Mouse (Mus musculus) kidney, postnatal 4 days (tissue): ENCODE results near the gene Ppargc1a.
A peak's percentile ranks its signal among the peaks of the same experiment; 100 is the strongest.

Experiments used
- DNase-seq, 2 experiments: peaks; one replicate each; pipeline ENCODE4 v3.0.0; 2021; ENCODE audit warnings: mixed read lengths in 2 of 2

Ppargc1a gene

DNA sequence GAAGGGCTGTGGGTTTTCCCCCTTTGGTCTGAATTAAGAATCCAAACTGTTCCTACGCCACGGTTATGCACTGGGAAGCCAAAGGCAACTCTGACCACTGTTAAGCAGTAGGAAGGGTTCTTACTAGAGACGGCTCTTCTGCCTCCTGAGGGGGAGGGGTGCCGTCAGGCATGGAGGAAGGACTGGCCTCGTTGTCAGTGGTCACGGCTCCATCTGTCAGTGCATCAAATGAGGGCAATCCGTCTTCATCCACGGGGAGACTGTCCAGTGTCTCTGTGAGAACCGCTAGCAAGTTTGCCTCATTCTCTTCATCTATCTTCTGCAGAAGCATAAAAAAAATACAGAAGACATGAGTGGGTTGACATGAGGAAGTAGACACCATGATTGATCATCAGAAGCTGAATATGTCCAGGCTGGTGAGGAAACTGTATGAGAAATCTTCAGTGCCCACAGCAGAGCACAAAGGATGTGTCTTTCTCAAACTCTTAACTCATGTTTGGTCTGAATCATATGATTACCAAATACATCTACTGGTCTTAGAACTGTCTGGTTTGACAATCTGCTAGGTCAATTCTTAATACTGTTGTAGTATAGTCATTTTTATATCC, 69.5 kb downstream of the Ppargc1a start:
- DNase-seq: no peak

DNA sequence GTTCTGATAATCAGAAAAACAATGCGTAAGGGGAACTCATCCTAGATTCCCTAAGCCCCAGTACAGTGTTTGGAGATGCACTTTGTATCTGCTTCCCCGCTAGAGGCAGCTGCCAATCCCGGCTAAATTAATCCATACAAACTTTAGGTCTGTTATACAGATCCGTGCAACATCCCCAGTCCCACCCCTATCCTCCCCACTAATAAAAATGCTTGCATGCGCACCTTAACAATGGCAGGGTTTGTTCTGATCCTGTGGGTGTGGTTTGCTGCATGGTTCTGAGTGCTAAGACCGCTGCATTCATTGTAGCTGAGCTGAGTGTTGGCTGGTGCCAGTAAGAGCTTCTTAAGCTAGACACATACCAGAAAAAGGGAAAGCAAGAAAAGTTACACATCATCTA, 72.1 kb downstream of the Ppargc1a start:
- DNase-seq: no peak

DNA sequence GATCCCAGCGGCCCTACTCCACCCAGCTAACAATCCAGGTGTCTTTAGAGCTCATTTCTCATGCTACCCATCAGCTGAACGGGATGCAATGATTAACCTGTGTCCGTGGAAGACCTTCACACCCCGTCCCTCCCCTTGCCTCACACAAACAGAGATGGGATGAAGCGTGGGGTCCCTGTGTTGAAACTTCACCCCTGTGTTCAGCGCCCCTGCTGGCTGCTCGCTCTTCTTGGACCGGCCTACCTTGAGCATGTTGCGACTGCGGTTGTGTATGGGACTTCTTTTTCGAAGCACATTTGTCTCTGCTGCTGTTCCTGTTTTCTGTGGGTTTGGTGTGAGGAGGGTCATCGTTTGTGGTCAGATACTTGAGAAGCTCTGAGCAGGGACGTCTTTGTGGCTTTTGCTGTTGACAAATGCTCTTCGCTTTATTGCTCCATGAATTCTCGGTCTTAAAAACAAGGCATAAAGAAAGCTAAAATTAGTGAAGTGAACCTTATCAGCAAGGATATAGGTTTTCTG, 73.1 kb downstream of the Ppargc1a start:
- peak; percentile 19 to 57 for DNase-seq

DNA sequence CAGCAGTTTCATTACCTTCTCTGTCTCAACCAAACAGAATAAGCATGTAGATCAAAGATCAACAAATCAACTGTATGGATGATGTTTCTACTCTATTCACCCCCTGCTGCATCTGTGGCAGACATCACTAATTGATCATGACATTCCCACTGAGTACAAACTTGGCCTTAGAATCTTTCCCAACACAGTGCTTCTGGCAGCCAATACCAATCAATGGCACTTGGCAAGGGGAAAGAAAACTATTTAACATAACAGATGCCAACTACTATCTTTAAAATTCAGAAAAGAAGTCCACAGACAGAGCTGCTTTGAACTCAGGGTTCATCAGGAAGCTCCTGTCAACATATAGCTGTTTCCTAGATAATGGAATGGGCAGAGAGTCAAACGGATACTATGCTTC, 83.8 kb downstream of the Ppargc1a start:
- no peak for DNase-seq

DNA sequence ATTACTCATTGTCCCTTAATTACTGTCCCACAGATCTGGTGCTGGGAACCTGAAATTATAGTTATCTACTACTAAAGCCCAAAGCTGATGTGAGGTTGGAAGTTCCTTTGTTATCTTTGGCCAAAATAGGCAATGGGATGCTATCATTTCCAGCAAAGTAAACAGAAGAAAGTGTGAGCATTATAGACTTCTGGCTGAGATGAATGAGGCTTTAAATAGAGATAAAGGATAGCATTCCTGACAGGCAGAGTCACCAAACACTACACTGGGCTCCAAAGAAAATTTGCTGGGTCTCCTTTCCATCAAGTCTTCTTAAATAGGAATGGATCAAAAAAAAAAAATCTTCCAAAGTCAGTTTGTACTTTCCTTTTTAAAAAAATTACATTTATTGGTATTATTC, 87.7 kb downstream of the Ppargc1a start:
- no peak for DNase-seq

DNA sequence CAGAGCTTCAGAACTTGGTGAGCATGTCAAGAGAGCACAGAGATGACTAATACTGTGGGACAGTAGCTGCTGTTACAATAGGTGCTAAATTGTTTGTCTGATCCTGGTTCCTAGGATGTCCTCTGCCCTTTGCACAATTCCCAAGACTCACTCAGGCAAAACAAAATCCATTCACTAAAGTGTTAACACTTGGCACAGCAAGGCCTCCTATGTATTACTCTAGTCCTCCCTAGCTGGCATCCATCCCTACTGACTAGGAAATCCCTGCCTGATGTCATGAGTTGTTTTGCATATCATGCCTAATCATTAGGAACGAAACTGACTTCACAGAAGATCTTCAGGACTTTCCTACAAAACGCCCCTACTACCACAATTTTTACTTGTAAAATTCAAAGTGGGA, 88.1 kb downstream of the Ppargc1a start:
- no peak for DNase-seq

DNA sequence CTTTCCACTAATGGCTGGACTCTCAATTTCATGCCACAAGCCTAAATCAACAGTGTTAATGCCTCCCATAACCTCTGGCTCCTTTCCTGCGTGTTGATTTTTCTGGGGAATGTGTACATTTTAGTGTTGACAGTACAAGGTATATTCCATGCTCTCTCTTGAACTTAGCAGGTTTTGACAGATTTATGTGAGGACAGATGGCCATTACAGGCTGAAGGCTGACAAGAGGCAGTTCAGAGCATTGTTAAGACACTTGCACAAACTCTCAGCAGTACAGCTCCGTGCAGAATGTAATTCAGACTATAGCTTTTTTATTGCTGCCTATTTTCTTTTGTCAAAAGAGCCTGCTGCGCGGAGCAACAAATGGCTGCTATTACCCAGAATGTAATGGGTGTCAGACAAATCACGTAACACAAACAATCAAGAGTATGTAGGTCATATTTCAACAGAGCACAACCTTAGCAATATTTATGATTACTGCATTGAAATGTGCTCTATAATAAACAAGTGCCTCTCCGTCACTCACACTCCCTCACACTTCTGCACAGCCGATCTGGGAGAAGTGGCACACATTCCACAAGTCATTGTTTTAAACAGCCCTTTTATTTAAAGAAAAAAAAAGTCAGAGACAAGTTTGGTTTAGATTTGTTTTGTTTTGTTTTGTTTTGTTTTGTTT, 89.1 kb downstream of the Ppargc1a start:
- no peak for DNase-seq

DNA sequence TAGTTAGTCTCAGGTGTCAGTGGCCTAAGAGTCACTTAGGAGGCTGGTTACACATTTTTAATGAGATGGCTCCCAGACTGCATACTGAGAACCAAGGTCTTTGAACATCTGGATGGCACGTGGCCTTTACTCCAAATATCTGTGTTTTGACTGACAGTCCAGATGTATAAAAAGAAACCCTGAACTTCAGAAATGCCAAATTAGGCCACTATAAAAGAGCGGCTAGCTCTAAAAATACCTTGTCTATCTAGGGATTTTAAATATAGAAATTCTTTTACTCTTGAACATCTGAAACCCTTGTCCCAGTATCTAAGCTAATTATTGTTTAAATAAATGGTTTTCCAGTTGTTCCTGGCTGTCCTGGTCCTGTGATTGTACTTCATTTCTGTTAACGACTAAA, 90.4 kb downstream of the Ppargc1a start:
- no peak for DNase-seq

DNA sequence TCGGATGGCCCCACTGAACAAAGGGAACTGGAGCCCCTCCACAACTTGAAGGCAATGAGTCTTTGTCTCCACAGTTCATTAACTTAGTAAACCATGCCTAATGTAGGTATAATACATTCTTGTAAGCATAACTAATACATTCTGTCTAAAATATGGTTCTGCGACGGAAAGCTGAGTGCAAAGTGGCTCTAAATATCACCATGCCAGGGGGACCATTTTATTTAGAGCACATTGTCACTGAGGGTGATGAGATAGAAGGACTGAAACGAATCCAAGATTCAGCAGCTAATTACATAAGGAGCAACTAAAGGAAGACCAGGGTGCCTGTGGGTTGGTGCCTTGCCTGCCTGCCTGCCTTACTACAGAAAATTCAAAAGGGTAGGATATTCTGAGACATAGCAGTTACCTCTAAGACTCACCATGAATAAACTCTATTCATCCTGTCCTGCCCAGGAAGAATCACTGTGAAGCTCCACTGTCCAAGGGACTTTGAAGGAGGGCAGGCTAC, 92.4 kb downstream of the Ppargc1a start:
- no peak for DNase-seq

DNA sequence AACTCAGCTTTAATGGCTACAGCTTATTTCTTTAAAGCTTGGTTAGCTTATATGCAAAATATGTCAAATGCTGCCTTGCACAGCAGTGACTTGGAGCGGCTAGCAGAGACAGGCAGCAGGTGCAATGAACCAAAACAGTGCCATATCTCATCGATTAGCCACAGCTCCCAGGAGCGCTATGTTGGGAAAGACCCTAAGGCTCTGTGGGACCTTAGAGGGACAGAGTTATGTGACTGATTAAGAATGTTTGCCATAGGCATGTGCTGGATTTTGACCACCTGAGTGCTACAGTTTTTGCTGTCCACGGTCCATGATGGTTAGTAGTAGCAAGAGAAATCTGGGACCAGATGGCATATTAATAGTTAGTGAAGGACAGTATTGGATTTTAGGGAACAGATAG, 95.9 kb downstream of the Ppargc1a start:
- DNase-seq: no peak

DNA sequence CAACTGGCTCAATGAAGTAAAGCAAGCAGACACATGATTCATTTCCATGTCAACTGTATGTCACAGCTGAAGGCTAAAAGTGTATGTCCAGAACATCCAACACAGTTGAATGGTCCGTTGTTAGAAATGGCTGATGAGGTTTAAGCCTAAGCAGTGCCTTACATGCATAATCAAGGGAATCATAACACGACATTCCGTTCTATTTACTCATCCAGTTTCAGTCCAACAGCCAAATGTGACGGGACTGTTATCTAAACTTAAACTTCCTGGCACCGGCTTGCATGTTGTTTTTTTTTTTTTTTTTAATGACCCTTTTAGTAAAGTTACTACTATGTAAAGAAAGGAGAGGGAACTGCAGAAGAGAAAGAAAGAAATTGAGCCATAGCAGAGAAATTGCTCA, 101.5 kb downstream of the Ppargc1a start:
- DNase-seq: no peak

DNA sequence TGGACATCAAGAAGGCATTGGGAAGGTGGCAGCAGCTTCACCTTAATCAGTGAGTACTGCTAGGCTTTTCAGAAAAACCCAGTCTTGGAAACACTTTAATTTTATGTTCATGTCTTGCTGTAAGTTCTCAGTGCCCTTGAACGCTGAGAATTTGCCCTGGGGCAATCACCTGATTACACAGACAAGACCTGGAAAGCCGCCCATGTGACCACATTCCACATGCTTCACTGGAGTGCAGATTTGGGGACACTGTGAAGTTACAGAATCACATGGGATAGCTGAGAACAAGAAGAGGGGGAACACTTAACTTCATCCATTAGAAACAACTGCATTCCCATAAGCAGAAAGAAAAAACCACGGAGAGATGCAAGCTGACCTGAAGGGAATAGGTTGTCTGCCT, 115.5 kb downstream of the Ppargc1a start:
- DNase-seq: peak; percentile 58 to 76

DNA sequence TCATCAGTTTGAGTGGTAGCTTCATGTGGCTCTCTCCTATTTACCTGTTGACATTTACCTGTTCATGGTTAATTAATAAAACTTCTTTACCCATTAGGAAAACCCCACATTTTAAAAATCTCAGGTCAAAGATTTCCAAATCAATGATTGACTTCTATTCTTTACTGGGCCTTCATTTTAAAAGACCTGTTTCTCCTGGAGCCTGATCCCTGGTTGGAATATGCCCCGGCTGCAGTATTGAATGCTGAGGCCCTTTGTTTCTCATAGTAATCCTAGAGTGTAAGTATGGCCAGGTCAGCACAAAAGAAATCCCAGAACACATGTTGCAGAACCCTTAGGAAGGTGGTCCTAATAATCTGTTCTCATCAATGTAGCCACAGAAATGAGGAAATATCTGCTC, 119.9 kb downstream of the Ppargc1a start:
- no peak for DNase-seq

DNA sequence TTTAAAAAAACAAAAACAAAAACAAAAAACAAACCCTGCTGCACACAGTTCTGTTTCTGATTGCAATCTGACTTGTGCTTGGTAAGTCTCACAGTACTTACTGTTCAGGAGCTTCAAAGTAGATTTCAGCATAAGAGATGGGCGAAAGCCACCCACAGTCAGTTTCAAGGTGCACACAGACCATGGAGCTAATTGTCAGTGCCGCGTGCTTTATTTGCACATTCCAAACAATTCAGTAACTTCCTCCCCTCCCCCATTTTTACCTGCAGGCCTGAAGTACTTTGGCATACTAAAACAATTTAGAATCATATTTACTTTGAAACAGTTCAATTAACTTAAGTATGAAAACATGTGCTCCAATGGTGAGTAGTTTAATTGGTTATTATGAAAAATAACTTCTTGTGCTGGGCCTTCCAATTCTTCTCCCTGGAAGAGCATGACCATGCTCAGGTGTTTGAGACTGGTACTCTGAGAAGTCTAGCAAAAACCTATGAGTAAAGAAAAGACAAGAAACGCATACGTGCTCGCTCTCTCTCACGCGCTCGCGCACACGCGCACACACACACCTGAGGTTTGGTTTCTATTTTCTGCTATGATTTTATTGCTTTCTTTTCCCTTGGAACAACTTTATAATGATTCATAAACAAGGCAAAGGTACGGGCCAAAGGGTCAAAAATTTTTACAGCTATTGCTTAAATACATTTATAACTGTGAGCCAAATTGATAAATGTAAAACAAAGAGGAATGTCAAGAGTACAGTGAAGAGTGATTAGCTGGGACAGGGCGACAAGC, 121.0 kb downstream of the Ppargc1a start:
- peak; percentile 4 to 19 for DNase-seq

DNA sequence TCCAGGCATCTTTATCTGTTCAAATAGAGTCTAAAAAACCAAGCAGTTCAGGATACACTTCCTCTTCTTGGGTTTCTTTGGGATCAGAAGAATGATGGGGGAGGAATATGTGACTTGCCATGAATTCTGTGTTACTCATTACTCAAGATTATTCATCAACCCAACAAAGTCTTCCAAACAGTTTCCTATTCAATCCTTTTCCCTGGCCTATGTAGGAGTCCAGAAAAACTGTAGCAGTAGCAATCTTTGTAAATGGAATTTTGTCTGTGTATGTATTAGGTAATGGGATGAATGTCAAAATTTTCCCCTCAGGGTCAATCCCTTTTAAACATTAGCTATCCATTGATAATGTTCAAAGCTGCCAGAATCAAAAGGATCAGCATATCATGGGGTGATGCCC, 121.8 kb downstream of the Ppargc1a start:
- DNase-seq: no peak

DNA sequence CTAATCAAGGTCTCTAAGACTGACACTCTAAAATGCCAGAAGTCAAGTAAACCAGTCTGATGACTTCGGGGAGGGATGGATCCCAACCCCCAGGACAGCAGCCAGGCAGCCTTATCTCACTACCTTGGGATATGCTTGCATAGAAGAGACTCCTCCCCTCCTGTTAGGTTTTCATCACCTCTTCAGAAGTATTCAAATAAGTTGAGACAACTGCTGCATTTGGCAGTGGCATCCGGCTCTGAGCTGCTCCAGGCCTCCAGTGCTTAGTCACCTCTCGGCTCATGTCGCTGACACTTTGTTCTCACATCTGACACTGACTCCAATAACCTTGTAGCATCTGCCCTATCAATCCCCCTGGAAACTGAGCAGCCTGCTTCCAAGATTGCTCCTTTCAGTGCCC, 127.8 kb downstream of the Ppargc1a start:
- DNase-seq: peak in 1 of 2 experiments; percentile 4

DNA sequence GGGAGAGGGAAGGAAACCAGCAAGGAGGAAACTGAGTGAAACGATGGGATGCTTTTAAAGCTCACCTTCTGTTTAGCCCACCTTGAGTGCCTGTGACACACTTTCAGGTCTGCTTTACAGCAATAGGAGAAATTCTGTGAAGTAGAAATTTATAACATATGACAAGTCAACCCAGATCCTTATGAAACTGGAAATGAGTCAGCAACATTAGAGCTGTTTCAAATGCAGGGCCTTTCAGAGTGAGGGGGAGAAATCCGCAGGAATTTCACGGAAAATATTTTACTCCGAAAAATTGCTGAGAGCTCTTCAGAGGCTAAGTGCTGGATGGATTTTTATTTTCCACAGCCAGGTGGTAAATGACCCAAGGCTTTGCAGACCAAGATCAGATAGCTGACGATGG, 133.6 kb downstream of the Ppargc1a start:
- no peak for DNase-seq

DNA sequence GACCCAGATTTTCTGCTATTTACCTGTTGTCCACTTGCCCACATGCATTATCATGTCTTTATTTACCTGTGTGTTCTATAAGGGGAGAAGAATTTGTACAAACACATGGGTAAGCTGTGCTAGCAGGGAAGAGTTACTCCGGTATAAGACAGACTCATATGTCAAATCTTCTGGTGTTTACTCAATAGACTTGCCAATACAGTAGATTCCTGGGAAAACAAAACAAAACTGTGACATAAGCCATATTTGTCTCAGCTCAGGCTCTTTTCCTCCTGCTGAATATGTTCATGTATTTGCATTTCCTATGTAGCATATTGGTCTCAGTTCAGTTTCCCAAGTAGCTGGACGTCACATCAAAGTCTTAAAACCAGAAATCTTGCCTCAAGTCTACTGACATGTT, 135.0 kb downstream of the Ppargc1a start:
- DNase-seq: no peak

DNA sequence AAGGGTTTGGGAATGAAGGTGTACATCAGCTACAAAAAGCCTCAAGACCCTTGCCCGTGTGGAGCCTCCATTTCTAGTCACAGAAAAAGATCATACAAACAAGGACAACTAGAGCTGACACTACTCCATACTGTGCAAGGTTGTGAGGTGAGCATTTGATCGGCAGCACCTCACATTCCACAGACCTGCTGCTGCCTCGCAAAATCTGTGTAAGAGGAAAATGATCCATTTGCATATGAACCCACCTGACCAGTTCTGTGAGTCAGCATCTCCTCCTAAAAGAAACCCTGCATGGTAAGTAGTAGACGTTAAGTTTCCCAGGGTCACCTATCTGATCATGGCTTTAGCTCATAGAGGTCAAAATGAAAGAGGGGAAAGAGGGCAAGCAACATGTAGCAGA, 135.5 kb downstream of the Ppargc1a start:
- peak in 1 of 2 experiments; percentile 3 for DNase-seq

DNA sequence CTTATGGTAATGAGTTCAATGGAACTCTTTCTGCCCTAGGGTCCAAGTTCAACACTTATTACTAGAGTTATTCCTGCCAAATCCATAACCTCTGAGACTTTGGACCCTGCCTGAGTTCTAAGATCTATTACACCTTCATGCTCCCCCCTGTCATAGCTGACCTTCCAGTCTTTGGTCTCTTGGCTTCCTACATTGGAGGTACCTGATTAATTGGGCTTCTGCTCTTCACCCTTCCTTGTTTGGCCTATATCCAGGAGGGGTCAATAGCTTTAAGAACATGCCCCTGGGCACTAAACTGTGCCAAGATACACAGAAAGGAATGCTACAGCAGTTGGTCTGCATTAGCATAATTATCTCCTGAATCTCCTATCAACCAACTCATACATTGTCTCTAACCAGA, 141.1 kb downstream of the Ppargc1a start:
- no peak for DNase-seq

DNA sequence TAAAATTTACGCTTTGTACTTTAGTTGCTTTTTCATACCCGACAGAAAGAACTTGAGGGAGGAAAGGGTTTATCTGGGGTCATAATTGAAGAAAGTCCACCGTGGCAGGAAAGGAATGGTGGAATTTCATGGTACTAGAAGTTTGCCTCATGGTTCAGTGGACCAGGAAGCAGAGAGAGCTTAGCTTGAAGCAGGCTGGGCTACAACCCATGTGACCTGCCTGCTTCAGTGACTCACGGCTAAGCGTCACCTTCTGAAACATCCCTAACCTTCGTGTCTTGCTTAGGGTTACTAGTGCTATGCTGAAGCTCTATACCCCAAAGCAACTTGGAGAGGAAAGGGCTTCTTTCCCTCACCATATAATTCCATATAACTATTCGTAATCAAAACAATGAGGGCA, 151.1 kb downstream of the Ppargc1a start:
- DNase-seq: no peak

DNA sequence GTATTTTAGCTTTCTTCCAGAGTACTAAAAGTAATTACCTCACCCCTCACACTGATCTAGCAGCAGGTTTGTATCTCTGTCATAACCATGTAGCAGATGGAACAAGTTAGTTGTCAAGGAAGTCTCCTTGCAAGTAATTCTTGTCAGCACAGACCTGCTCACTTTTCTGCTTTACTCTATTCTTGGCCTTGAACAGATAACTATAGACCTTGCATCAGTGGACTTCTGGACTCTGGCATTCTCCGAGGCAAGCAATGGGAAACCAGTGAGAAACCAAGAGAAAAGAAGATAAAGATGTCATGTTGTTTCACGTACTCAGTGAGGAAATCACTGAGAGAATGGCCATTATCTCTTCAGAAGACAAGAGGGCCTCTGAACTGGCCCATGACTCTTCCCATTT, 152.1 kb downstream of the Ppargc1a start:
- DNase-seq: no peak

DNA sequence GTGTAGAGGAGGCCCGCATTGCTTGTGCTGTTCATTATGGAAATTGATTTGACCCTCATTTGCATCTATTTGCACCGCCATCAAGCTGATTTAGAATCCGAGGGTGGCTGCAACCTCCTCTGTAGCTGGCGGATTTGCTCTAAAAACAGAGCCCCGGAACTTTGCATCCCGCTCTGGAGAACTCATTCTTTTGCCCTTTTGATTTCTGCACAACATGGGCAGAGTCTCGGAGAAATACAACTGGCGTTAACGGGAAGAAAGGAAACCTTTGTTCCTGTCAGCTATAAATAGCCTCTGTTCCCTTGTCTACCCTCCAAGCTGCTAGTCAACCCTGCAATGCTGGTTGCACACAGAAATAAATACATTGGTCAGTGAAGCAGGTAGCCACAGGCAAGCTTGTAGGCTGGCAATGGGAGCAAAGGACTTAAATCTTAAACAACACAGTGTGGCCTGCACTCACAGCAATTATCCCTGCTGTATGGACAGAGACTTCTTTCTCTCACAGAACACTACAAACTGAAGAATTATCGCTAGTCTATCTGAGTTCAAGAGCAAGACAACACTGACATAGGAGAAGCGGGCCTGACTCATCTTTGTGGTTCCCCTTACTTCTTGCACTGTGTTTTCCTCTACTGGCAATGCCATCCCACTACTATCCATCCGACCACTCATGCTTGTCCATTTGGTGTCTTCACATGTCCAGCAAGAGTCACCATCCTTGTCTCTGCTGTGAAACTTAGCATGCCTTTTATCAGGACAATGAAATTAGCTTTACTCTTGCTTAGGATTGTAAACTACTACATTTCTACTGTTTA, 155.0 kb downstream of the Ppargc1a start:
- DNase-seq: peak in 1 of 2 experiments; percentile 20
